8 mouse cellular contexts compared by ENCODE assay signal in the genomic region with DNA sequence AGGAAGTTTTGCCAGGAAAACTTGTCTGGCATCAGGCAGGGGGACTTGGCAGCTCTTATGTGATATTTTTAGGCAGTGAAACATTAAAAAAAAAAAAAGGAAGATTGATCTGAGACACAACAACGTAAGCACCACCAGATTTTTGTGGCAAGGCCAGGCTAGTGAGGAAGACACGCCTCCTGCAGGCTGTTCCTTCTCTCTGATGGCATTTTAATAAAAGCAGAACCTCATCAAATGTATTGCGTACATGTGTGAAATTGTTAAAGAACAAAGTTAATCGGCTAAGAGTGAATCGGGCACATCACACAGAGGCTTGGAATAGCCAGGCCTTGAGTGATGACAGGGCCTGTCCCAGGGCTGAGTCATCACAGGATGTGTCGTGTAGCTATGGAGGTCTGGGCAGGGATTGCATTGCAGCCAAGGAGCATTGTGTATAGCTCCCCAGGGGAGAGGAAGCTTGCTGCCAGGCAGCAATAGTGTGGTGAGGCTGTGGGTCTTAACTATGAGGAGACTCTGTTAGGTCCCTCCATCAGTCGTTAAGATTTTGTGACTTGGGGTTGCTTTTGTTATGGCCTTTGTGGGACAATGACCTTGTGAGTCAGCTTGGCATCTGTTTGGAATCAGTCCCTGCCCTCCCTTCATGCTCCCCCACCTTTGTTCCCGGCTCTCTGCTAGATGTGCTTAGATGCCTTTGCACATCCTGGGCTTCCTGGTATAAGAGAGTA. TPM values are rescaled to one million over a fixed set of nuclear protein-coding genes. Genes with fewer than 3 reads are reported as not detected.
DNase-seq lines count a peak whose midpoint lies in the region; ATAC-seq lines count a peak whose summit lies in the region.

No protein-coding gene starts in this region.

- no peaks in the 10 kb centered on the region for H3K9me3 ChIP-seq in kidney, embryonic 16.5 days (ENCODE audit: low read length)

- WGBS in kidney, embryonic 16.5 days, result 59% methylated on average over 8 of the region's 8 CpGs

- 0 out of 2 replicates have a peak overlapping the region, but pooled peaks have one; percentile 32 for H3K27ac ChIP-seq in kidney, embryonic 16.5 days (ENCODE audit: low read length)

- H3K9ac ChIP-seq in kidney, embryonic 16.5 days (replicated peaks; ENCODE audit: low read length), result no peak overlapping the region

- peak; percentile 8 to 25 for DNase-seq in B cell, adult 2 months
- peak; percentile 93 for DNase-seq in Muller cell, postnatal 12 days (ENCODE audit: inconsistent ontology term)
- peak; percentile 62 for DNase-seq in cerebellum, adult 9-11 months
- DNase-seq in heart, adult 8-10 months (ENCODE audit: low spot score), result peak; percentile 69
- DNase-seq in lung, postnatal 25 days (ENCODE audit: low spot score), result peak; percentile 67
- no peak for DNase-seq in MN1 (ENCODE audit: low spot score)
- DNase-seq in right cerebral cortex, postnatal 14 days, result no peak

- no peak overlapping the region for H3K4me2 ChIP-seq in kidney, embryonic 16.5 days (replicated peaks; ENCODE audit: low read depth, low read length)

- peak; percentile 71; the same call in 1 of the 2 replicates for ATAC-seq in kidney, embryonic 16.5 days (ENCODE audit: low FRiP score, low TSS enrichment)

- no peak overlapping the region for H3K4me3 ChIP-seq in kidney, embryonic 16.5 days (ENCODE audit: low read length)

- H3K36me3 ChIP-seq in kidney, embryonic 16.5 days (ENCODE audit: insufficient read depth, low read length), result no peaks in the 10 kb centered on the region

- H3K4me1 ChIP-seq in kidney, embryonic 16.5 days (ENCODE audit: insufficient read depth, low read length), result no peaks in the 10 kb centered on the region

- no peaks in the 10 kb centered on the region for H3K27me3 ChIP-seq in kidney, embryonic 16.5 days (ENCODE audit: insufficient read depth, low read length)

RNA-seq across cellular contexts. Expression of a gene that starts 30.2 kb away (rescaled TPM):
- 10 to 100 TPM in 3 of 4 experiments, 1 to 10 TPM in 1; 9.1 to 14.4 (median 14.1) TPM for total RNA-seq in heart, adult 8-10 months (2022)
- polyA plus RNA-seq in kidney, embryonic 16.5 days (2015; fragmentation: Nextera tagmentation; extraction: Ambion mirVana), result 6.6 and 8.7 TPM in 2 replicates

Comparison
In these comparisons a context has a peak if more than half of its experiments do, and no peak if none do; other contexts are left out.
1. DNase-seq: peak in B cell, adult 2 months (2 of 2), Muller cell, postnatal 12 days (single experiment), cerebellum, adult 9-11 months (single experiment), heart, adult 8-10 months (single experiment) and lung, postnatal 25 days (single experiment); none in MN1 (single experiment) and right cerebral cortex, postnatal 14 days (single experiment).